Mouse (Mus musculus) neural tube, embryonic 15.5 days (tissue): ENCODE results near the gene Begain. TPM values are rescaled to one million over a fixed set of nuclear protein-coding genes. Genes with fewer than 3 reads are reported as not detected.

ENCODE experiments used
- ATAC-seq: fragments of 200-750 bp; cut with Nextera tagmentation; 2 replicates; pipeline ENCODE4 v1.8.0; 2017; ENCODE audit warnings: mild to moderate bottlenecking, moderate TSS enrichment, moderate library complexity; ENCODE audit not compliant: low FRiP score
- H3K27ac ChIP-seq: fragments of 300-500 bp; sonication (generic); replicated peaks from 2 replicates; pipeline ENCODE4 v1.5.1; 2015; ENCODE audit warnings: mild to moderate bottlenecking, inconsistent platforms
- H3K27me3 ChIP-seq: fragments of 300-500 bp; sonication (generic); replicated peaks from 2 replicates; pipeline ENCODE4 v1.6.1; 2015; ENCODE audit warnings: inconsistent platforms
- H3K36me3 ChIP-seq: fragments of 300-500 bp; sonication (generic); 2 replicates; pipeline ENCODE4 v1.6.1; 2015; ENCODE audit warnings: inconsistent platforms
- H3K4me1 ChIP-seq: fragments of 300-500 bp; sonication (generic); 2 replicates; pipeline ENCODE4 v1.6.1; 2015; ENCODE audit warnings: inconsistent platforms
- H3K4me2 ChIP-seq: fragments of 300-500 bp; sonication (generic); 2 replicates; pipeline ENCODE4 v1.6.1; 2015; ENCODE audit warnings: inconsistent platforms, mild to moderate bottlenecking, moderate library complexity
- H3K4me3 ChIP-seq: fragments of 300-500 bp; sonication (generic); replicated peaks from 2 replicates; pipeline ENCODE4 v1.5.1; 2015; ENCODE audit warnings: mild to moderate bottlenecking, inconsistent platforms
- H3K9ac ChIP-seq: fragments of 300-500 bp; sonication (generic); replicated peaks from 2 replicates; pipeline ENCODE4 v1.6.1; 2015; ENCODE audit warnings: mild to moderate bottlenecking, inconsistent platforms
- H3K9me3 ChIP-seq: fragments of 300-500 bp; sonication (generic); replicated peaks from 2 replicates; pipeline ENCODE4 v1.6.1; 2016; ENCODE audit warnings: inconsistent platforms
- WGBS: fragments of 180-500 bp; shearing (Covaris S2); methylation state at CpG from one replicate; pipeline ENCODE4 v1.1.7; 2015; ENCODE audit warnings: mixed read lengths; 5-methylcytosine and 5-hydroxymethylcytosine counted together
- polyA plus RNA-seq: library from polyadenylated mRNA; unstranded; fragments of >200 nt; fragmentation: Nextera tagmentation; extraction: Ambion mirVana; gene quantifications from 2 replicates; pipeline ENCODE4 v1.2.1, GENCODE M21; 2015

Begain gene
- polyA plus RNA-seq, 1 experiment from 2014 or later: 37.9 TPM

DNA sequence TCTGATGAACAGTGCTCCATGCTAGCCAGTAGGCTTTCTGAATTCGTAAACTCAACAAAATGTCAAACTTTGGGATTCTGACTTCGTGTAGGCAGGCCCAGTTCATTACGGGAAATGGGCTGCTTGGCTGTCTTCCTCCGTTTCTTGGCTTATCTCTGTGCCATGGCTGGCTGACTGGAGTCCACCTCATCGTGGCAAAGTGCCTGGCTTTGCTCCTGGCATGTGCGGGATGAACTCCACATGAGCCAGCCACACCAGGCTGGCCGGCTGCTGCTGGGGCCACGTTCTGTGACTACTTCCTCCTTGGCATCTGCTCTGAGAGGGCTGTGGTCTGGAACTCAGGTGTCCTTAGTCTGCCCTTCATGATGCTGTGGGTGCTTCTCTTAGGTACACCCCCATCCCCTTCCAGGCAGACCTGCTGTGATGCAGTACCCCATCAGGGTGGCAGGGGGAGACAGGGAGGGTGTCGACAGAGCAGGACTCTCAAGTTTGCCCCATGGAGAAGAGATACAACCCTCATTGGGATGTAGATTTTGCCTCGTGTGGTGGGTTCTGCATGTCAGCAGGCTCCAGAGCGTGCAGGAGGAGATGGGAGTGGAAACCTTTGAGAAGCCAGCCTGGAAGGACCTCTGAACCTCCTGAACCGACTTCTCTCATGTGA is 71.9 kb downstream of the Begain start:
- H3K27me3 ChIP-seq: 0 out of 2 replicates have a peak, but pooled peaks cover 4% of the 10 kb centered on the region
- no peaks in the 10 kb centered on the region for H3K36me3 ChIP-seq
- H3K27ac ChIP-seq: no peak overlapping the region
- no peak for ATAC-seq
- no peak overlapping the region for H3K4me3 ChIP-seq
- 78% methylated on average over 12 of the region's 12 CpGs for WGBS
- no peaks in the 10 kb centered on the region for H3K9me3 ChIP-seq
- H3K9ac ChIP-seq: no peak overlapping the region
- H3K4me1 ChIP-seq: peaks cover 20% of the 10 kb centered on the region
- H3K4me2 ChIP-seq: no peak overlapping the region

DNA sequence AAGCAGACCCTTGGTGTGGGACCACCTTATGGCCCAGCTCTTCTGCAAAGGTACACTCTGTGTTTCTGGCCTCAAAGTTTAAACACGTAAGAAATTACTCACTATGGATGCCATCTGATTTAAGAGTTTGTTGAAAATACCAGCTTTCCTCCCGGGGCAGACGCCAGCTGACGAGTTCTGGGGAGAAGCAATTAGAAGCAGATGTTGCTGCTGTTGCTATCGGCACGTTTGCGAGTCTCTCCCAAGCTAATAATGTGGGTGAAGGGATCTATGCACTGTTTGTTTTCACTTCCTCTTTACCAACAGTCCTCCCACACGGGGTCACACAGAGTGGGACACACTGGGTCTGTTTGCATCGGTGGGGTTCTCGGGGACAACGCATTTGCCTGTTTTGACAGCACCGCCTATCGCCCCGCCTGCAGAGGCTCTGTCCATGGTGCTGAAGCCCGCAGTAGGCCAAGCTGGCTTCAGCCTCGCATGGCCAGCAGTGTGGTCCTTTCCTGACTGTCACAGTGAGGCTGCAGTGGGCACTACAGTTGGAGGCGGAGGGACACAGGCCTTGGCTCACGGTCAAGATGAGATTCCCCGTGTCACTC is 73.5 kb downstream of the Begain start:
- H3K9me3 ChIP-seq: no peaks in the 10 kb centered on the region
- peak overlapping the region; percentile 29 for H3K4me2 ChIP-seq
- WGBS: 12% methylated on average over 19 of the region's 19 CpGs
- no peak overlapping the region for H3K27ac ChIP-seq
- 0 out of 2 replicates have a peak, but pooled peaks cover 4% of the 10 kb centered on the region for H3K27me3 ChIP-seq
- H3K36me3 ChIP-seq: no peaks in the 10 kb centered on the region
- H3K9ac ChIP-seq: no peak overlapping the region
- H3K4me1 ChIP-seq: peaks cover 20% of the 10 kb centered on the region
- ATAC-seq: no peak
- H3K4me3 ChIP-seq: no peak overlapping the region

DNA sequence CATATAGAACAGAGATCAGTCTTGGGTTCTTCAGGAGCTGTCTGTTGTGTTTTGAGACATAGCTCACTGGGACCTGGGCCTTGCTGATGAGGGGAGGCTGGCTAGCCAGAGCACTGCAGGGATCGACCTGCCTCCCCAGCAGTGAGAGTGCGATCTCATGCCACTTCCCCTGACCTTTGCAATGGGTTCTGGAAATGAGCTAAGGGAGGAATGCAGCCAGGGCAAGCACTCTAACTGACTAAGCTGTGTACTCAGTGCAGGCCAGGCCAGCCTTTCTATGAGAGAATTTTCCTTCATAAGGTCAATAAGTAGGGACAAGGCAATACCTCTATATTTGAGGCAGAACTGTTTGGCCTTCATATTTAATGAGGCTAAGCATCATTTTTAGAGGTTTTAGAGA is 75.0 kb downstream of the Begain start:
- H3K4me2 ChIP-seq: no peak overlapping the region
- no peak for ATAC-seq
- no peaks in the 10 kb centered on the region for H3K9me3 ChIP-seq
- no peak overlapping the region for H3K27ac ChIP-seq
- H3K4me1 ChIP-seq: peaks cover 20% of the 10 kb centered on the region
- no peak overlapping the region for H3K9ac ChIP-seq
- 0 out of 2 replicates have a peak, but pooled peaks cover 4% of the 10 kb centered on the region for H3K27me3 ChIP-seq
- no peak overlapping the region for H3K4me3 ChIP-seq
- WGBS: 80% methylated on average over 2 of the region's 2 CpGs
- no peaks in the 10 kb centered on the region for H3K36me3 ChIP-seq

DNA sequence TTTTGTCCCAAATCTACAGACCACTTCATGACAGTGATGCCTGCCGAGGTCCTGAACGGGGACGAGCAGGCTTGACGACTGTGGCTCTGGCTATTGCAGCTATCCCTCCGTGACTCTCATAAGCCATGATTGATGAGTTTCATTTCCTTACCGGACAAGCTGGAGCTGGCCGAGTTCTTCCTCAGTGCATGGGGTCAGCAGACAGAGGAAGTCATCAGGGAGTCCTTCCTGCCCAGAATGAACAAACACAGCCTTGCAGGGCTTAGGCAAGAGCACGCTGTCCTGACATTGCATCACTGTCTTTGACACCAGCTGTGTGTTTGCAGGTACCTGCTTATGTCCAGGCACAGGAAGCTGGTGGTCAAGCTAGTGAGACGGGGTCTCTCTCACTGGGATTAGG is 77.6 kb downstream of the Begain start:
- WGBS: 54% methylated on average over 9 of the region's 9 CpGs

DNA sequence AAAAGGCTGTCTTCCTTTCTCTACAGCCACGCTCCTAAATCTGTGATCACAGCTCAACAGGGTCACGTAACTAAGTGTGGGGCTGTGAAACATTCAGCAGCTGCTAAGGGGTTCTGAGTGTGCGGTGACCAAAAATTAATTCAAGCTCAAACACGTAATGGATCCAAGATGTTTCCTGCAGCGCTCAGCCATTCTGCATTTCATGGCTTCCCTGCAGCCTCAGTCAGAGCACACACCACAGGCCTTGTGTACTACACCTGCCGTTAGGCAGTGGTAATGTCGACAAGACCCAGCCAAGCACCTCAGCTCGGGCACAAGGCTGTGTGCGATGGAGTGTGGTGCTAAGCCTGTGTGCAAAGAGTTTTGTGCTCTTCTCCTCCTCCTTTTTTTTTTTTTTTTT is 80.6 kb downstream of the Begain start:
- peaks cover 5% of the 10 kb centered on the region for H3K4me1 ChIP-seq
- 77% methylated on average over 9 of the region's 9 CpGs for WGBS
- no peaks in the 10 kb centered on the region for H3K9me3 ChIP-seq
- no peak overlapping the region for H3K4me3 ChIP-seq
- H3K36me3 ChIP-seq: no peaks in the 10 kb centered on the region
- H3K4me2 ChIP-seq: no peak overlapping the region
- H3K9ac ChIP-seq: no peak overlapping the region
- no peak for ATAC-seq
- H3K27ac ChIP-seq: no peak overlapping the region
- no peaks in the 10 kb centered on the region for H3K27me3 ChIP-seq

More for the DNA sequence above, 77.6 kb downstream of the Begain start:
- H3K27ac ChIP-seq: no peak overlapping the region
- ATAC-seq: peak; percentile 45; the same call in 1 of the 2 replicates
- peaks cover 16% of the 10 kb centered on the region for H3K4me1 ChIP-seq
- 0 out of 2 replicates have a peak, but pooled peaks cover 4% of the 10 kb centered on the region for H3K27me3 ChIP-seq
- H3K36me3 ChIP-seq: no peaks in the 10 kb centered on the region
- no peaks in the 10 kb centered on the region for H3K9me3 ChIP-seq
- H3K4me3 ChIP-seq: no peak overlapping the region
- H3K4me2 ChIP-seq: no peak overlapping the region
- H3K9ac ChIP-seq: no peak overlapping the region

DNA sequence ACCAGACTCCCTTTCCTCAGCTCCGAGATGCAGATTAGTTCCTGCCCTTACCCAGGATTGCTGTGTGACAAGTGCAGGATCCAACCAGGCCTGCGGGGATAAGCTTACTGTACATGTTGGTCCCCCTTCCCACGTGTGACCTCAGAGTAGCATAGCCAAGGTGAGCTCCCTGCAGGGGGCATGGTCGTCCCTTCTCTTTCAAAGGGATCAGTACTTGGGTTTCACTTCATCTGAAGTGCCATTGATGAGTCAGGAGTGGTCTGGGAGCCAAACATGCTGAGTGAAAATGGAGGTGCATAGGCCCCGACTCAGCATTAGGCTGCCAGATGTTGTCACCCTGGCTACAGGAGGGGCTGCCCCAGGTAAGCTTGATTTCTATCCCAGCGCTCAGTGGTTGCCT is 83.0 kb downstream of the Begain start:
- H3K4me1 ChIP-seq: peaks cover 18% of the 10 kb centered on the region
- H3K9ac ChIP-seq: no peak overlapping the region
- H3K9me3 ChIP-seq: no peaks in the 10 kb centered on the region
- H3K4me2 ChIP-seq: no peak overlapping the region
- WGBS: 84% methylated on average over 6 of the region's 6 CpGs
- no peaks in the 10 kb centered on the region for H3K36me3 ChIP-seq
- no peaks in the 10 kb centered on the region for H3K27me3 ChIP-seq
- no peak overlapping the region for H3K4me3 ChIP-seq
- no peak for ATAC-seq
- H3K27ac ChIP-seq: no peak overlapping the region

DNA sequence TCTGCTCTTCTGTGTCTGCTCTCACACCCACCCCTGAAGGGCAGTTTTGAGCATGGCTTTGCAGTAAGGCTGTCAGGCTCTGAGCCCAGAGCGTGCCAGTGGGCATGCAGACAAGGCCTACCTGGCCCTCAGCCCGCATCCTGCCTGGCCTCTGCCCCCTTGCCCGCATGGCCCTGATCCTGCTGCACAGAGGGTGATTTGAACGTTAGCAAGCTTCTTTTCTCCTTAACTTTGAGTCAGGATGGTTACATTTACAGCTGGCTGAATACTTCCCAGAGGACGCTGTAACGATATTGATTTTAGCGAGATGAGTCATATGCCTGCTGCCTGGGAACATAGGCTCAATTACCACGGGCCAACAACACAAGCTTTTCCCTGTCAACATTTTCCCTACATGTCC is 83.5 kb downstream of the Begain start:
- Histone ChIP-seq H3K27me3 (no peaks in the 10 kb centered on the region), H3K36me3 (no peaks in the 10 kb centered on the region), H3K9me3 (no peaks in the 10 kb centered on the region), H3K4me3 (no peak overlapping the region), H3K9ac (no peak overlapping the region), H3K4me1 (peaks cover 23% of the 10 kb centered on the region), H3K27ac (no peak overlapping the region), H3K4me2 (no peak overlapping the region)
- WGBS: 52% methylated on average over 8 of the region's 8 CpGs
- ATAC-seq: no peak

DNA sequence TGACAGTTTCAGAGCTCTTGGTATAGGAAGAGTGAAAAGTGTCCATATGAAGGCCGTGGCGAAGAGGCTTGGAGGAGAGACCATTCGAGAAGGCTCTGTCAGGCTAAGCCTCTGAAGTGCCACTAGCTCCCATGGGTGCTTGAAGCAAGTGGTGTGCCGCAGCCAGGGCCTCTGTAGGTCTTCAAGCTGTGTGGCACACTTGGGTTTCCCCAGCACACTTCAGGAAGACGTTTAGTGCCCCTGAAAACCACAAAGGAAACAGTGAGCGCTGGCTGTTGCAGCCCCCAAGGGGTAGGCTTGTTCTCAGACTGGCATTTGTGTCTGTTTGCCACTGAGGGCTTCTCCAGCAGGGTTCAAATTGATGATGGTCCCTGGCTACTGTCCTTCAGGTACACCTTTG is 84.5 kb downstream of the Begain start:
- 87% methylated on average over 6 of the region's 6 CpGs for WGBS
- H3K4me1 ChIP-seq: peaks cover 31% of the 10 kb centered on the region
- H3K4me3 ChIP-seq: no peak overlapping the region
- ATAC-seq: no peak
- no peaks in the 10 kb centered on the region for H3K36me3 ChIP-seq
- H3K9me3 ChIP-seq: no peaks in the 10 kb centered on the region
- no peak overlapping the region for H3K4me2 ChIP-seq
- no peak overlapping the region for H3K9ac ChIP-seq
- H3K27ac ChIP-seq: no peak overlapping the region
- no peaks in the 10 kb centered on the region for H3K27me3 ChIP-seq

DNA sequence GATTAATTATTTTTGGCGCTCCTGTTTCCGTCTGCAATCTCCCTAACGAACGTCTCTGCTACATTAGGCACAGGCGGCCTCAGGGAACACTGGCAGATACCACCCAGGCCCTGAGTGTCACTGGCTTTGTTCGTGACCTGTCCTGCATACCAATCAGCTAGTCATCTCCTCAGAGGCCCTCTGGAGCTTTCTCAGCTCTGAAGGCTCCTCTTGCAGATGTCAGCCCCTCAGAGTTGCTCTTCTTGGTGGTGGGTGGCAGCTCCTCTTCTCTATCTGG is 85.4 kb downstream of the Begain start:
- ATAC-seq: no peak
- WGBS: 17% methylated on average over 6 of the region's 6 CpGs
- no peak overlapping the region for H3K4me2 ChIP-seq
- peaks cover 31% of the 10 kb centered on the region for H3K4me1 ChIP-seq
- no peak overlapping the region for H3K27ac ChIP-seq
- no peak overlapping the region for H3K9ac ChIP-seq
- H3K9me3 ChIP-seq: no peaks in the 10 kb centered on the region
- H3K4me3 ChIP-seq: no peak overlapping the region
- no peaks in the 10 kb centered on the region for H3K36me3 ChIP-seq
- no peaks in the 10 kb centered on the region for H3K27me3 ChIP-seq

Other genes starting within 250 kb of the Begain start
- gene Slc25a29, start 232.3 kb downstream of the Begain start, polyA plus RNA-seq: 18.5 and 19.9 TPM in 2 replicates
- gene Slc25a47, start 232.2 kb downstream of the Begain start, polyA plus RNA-seq: 6.7 and 7.7 TPM in 2 replicates
- 7.4 and 7.6 TPM in 2 replicates for gene Wdr25, start 174.6 kb downstream of the Begain start, polyA plus RNA-seq
- gene Wars, start 174.0 kb downstream of the Begain start, polyA plus RNA-seq: 100 and 102 TPM in 2 replicates